Mouse (Mus musculus): ENCODE results near the gene Rlbp1. TPM values are rescaled to one million over a fixed set of nuclear protein-coding genes. Genes with fewer than 3 reads are reported as not detected.
A peak's percentile ranks its signal among the peaks of the same experiment; 100 is the strongest.

Gene Rlbp1
- polyA plus RNA-seq, 1 experiment from 2014 or later, result 0.38 TPM

DNA sequence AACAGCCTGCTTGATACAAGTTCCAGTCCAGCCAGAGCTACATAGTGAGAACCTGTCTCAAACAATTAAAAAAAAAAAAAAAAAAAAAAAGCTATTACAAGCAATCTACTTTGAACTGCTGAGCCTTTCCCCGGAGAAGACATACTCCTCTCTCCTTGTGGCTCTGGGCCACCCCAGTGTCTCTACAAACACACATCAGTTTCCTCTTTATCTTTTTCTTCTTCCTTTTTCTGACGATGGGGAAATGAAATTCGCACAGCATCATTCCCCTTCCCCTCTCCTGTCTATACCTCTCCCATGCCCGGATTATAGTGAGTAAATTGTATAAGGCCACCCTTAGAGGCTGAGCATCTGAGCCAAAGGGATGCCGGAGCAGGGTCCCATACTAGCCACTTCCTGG, 18.2 kb downstream of the Rlbp1 start:
- TF ChIP-seq CTCF (IDR thresholded peaks at IDR 0.05; ENCODE audit: low read depth), result no peak
- Histone ChIP-seq H3K27ac (no peak overlapping the region), H3K9me3 (replicated peaks; ENCODE audit: low read length) (no peaks in the 10 kb centered on the region), H3K4me1 (replicated peaks; ENCODE audit: insufficient read depth, low read length) (no peaks in the 10 kb centered on the region), H3K4me3 (replicated peaks; ENCODE audit: low read depth, low read length) (no peak overlapping the region), H3K36me3 (ENCODE audit: insufficient read depth, low read length) (no peaks in the 10 kb centered on the region), H3K9ac (ENCODE audit: low read depth, low read length) (no peak overlapping the region), H3K4me2 (ENCODE audit: low read length) (no peak overlapping the region), H3K27me3 (ENCODE audit: insufficient read depth, low read length) (no peaks in the 10 kb centered on the region)
- ATAC-seq (replicated peaks; ENCODE audit: low FRiP score, low read depth), result no peak
- no peak for DNase-seq (ENCODE audit: low spot score)
- 83% methylated on average over 5 of the region's 5 CpGs for WGBS

DNA sequence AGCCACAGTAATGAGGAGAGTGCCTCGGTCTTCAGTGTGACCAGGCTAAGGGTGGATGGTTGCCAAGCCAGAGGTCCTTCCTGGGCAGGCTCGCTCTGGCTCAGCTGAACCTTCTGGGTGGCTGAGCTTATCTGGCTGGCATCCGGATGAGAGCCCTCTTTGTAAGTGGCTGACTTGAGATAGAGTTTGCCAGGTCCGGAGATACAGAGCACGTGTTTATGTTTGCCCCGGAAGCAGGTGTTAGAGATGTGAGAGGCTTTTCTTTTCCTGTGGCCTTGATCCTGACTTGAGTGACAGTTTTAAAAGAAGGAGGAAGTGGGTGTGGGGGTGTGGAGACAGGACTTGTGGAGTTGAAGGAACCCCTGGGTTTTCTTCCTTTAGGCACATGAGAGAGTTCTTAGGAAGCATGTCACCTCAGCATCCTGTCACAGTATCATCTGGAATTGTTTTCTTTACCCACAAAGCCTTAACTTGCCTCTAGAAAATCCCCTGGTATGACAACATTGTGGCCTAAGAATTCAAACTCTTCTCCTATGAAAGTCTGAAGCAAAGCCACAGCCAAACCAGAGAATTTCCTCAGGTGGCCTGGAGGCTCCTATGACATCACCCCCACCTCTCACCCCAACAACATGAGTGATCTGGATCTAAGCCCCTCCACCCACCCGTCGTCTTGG, 23.3 kb downstream of the Rlbp1 start:
- TF ChIP-seq CTCF (IDR thresholded peaks at IDR 0.05; ENCODE audit: low read depth), result no peak
- no peak overlapping the region for H3K4me2 ChIP-seq (ENCODE audit: low read length)
- 0 out of 2 replicates have a peak overlapping the region, but pooled peaks have one; percentile 5 for H3K27ac ChIP-seq
- no peaks in the 10 kb centered on the region for H3K27me3 ChIP-seq (ENCODE audit: insufficient read depth, low read length)
- no peak overlapping the region for H3K9ac ChIP-seq (ENCODE audit: low read depth, low read length)
- H3K9me3 ChIP-seq (replicated peaks; ENCODE audit: low read length), result no peaks in the 10 kb centered on the region
- peaks cover 9% of the 10 kb centered on the region; the same call in 1 of the 2 replicates for H3K36me3 ChIP-seq (ENCODE audit: insufficient read depth, low read length)
- ATAC-seq (replicated peaks; ENCODE audit: low FRiP score, low read depth) (peak; percentile 19; the same call in 1 of the 2 replicates), DNase-seq (ENCODE audit: low spot score) (peak; percentile 48)
- no peaks in the 10 kb centered on the region for H3K4me1 ChIP-seq (replicated peaks; ENCODE audit: insufficient read depth, low read length)
- 41% methylated on average over 8 of the region's 8 CpGs for WGBS
- no peak overlapping the region for H3K4me3 ChIP-seq (replicated peaks; ENCODE audit: low read depth, low read length)

DNA sequence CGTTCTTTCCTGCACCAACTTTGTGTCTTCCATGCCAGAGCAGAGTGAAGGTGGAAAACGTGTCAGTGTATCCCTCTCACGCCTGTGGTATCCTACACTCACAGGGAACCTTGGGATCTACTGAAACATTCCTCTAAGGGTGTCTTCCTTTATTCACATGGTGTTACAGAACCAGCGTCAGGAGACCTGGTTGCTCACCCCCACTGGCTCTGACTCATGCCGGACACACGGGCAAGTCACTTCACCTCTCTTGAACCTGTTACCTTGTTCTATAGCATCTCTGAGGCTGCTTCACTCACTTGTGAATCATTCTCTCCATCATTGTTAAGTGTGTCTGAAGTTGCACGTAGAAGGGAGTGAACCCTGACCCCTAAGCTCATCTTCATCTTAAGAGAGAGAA, 24.0 kb downstream of the Rlbp1 start:
- ATAC-seq (replicated peaks; ENCODE audit: low FRiP score, low read depth) (no peak), DNase-seq (ENCODE audit: low spot score) (no peak)
- H3K4me1 ChIP-seq (replicated peaks; ENCODE audit: insufficient read depth, low read length), result no peaks in the 10 kb centered on the region
- H3K4me2 ChIP-seq (ENCODE audit: low read length), result no peak overlapping the region
- TF ChIP-seq CTCF (IDR thresholded peaks at IDR 0.05; ENCODE audit: low read depth), result no peak
- H3K9ac ChIP-seq (ENCODE audit: low read depth, low read length), result no peak overlapping the region
- H3K9me3 ChIP-seq (replicated peaks; ENCODE audit: low read length), result no peaks in the 10 kb centered on the region
- H3K27me3 ChIP-seq (ENCODE audit: insufficient read depth, low read length), result no peaks in the 10 kb centered on the region
- H3K4me3 ChIP-seq (replicated peaks; ENCODE audit: low read depth, low read length), result no peak overlapping the region
- WGBS, result 83% methylated on average over 7 of the region's 7 CpGs
- no peak overlapping the region for H3K27ac ChIP-seq
- H3K36me3 ChIP-seq (ENCODE audit: insufficient read depth, low read length), result peaks cover 9% of the 10 kb centered on the region; the same call in 1 of the 2 replicates

DNA sequence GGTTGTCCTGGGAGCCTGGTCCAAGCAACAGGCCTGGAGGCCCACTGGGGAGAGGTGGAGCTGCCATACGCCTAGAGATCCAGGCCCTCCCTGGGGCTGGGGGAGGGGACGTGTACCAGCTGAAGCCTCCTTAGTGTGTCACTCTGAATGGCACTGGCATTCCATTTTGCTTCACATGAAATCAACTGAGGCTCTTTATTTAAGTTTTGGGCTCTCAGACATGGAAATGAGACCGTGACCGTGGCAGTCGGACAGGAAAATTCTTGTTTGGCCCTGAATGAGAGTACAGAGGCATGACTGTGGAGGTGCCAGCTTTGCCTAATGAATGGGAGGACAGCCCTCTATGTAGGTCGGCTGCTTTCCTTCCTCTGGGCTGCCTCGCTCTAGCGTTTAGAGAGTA, 24.6 kb downstream of the Rlbp1 start:
- H3K36me3 ChIP-seq (ENCODE audit: insufficient read depth, low read length), result peaks cover 10% of the 10 kb centered on the region; the same call in 1 of the 2 replicates
- DNase-seq (ENCODE audit: low spot score) (no peak), ATAC-seq (replicated peaks; ENCODE audit: low FRiP score, low read depth) (no peak)
- H3K9me3 ChIP-seq (replicated peaks; ENCODE audit: low read length), result no peaks in the 10 kb centered on the region
- WGBS, result 64% methylated on average over 8 of the region's 8 CpGs
- no peaks in the 10 kb centered on the region for H3K4me1 ChIP-seq (replicated peaks; ENCODE audit: insufficient read depth, low read length)
- H3K4me2 ChIP-seq (ENCODE audit: low read length), result no peak overlapping the region
- no peak overlapping the region for H3K4me3 ChIP-seq (replicated peaks; ENCODE audit: low read depth, low read length)
- no peaks in the 10 kb centered on the region for H3K27me3 ChIP-seq (ENCODE audit: insufficient read depth, low read length)
- no peak overlapping the region for H3K9ac ChIP-seq (ENCODE audit: low read depth, low read length)
- H3K27ac ChIP-seq, result no peak overlapping the region
- TF ChIP-seq CTCF (IDR thresholded peaks at IDR 0.05; ENCODE audit: low read depth), result no peak

DNA sequence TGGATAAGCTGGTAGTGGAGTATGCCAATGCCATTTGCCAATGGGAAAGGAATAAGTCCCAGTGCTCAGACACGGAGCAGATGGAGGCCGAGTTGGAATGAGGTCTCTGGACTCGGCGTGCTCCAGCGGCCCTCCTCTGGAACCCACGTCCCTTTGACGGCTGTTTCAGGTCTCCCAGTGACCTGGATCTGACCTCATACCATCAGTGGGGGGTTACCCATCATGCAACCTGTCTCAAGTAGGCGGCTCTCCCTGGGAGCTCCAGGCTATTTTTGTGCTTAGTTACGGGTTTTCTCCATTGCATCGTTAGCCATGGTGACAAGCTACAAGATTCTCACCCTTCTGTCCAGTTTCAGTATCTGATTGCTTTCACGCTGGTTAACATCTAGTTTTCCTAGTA, 26.8 kb downstream of the Rlbp1 start:
- H3K4me2 ChIP-seq (ENCODE audit: low read length), result no peak overlapping the region
- H3K9ac ChIP-seq (ENCODE audit: low read depth, low read length), result no peak overlapping the region
- no peak overlapping the region for H3K4me3 ChIP-seq (replicated peaks; ENCODE audit: low read depth, low read length)
- no peaks in the 10 kb centered on the region for H3K4me1 ChIP-seq (replicated peaks; ENCODE audit: insufficient read depth, low read length)
- no peaks in the 10 kb centered on the region for H3K27me3 ChIP-seq (ENCODE audit: insufficient read depth, low read length)
- ATAC-seq (replicated peaks; ENCODE audit: low FRiP score, low read depth) (no peak), DNase-seq (ENCODE audit: low spot score) (no peak)
- no peak for TF ChIP-seq CTCF (IDR thresholded peaks at IDR 0.05; ENCODE audit: low read depth)
- no peak overlapping the region for H3K27ac ChIP-seq
- H3K36me3 ChIP-seq (ENCODE audit: insufficient read depth, low read length), result peaks cover 26% of the 10 kb centered on the region; the same call in 1 of the 2 replicates
- H3K9me3 ChIP-seq (replicated peaks; ENCODE audit: low read length), result no peaks in the 10 kb centered on the region
- 57% methylated on average over 11 of the region's 11 CpGs for WGBS

DNA sequence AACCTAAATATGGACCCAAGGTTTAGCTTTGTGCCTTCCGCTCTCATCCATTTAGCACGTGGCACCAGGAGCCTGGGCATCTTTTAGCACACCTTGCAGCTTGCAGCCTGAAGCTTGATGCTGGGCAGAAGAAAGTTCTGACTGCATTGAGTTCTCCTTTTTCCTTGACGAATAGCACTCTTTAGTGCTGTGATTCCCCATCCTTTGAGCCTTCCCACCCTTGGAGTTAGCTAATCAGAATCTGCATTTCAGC, 27.7 kb downstream of the Rlbp1 start:
- H3K4me1 ChIP-seq (replicated peaks; ENCODE audit: insufficient read depth, low read length), result no peaks in the 10 kb centered on the region
- H3K4me2 ChIP-seq (ENCODE audit: low read length), result no peak overlapping the region
- no peak for TF ChIP-seq CTCF (IDR thresholded peaks at IDR 0.05; ENCODE audit: low read depth)
- no peak for DNase-seq (ENCODE audit: low spot score)
- no peak for ATAC-seq (replicated peaks; ENCODE audit: low FRiP score, low read depth)
- H3K27ac ChIP-seq, result no peak overlapping the region
- no peaks in the 10 kb centered on the region for H3K9me3 ChIP-seq (replicated peaks; ENCODE audit: low read length)
- H3K9ac ChIP-seq (ENCODE audit: low read depth, low read length), result no peak overlapping the region
- 86% methylated on average over 3 of the region's 3 CpGs for WGBS
- peaks cover 31% of the 10 kb centered on the region; the same call in 1 of the 2 replicates for H3K36me3 ChIP-seq (ENCODE audit: insufficient read depth, low read length)
- no peaks in the 10 kb centered on the region for H3K27me3 ChIP-seq (ENCODE audit: insufficient read depth, low read length)
- H3K4me3 ChIP-seq (replicated peaks; ENCODE audit: low read depth, low read length), result no peak overlapping the region
